Mouse (Mus musculus) testis, postnatal 10 days (tissue): ENCODE measurements around the gene Endou.

Experiments used
- DNase-seq: peaks from one replicate; pipeline ENCODE4 v3.0.0; 2021; ENCODE audit warnings: low spot score

Gene Endou

GRCm38 (mm10) chr15:97727520-97727919 is 3.6 kb downstream of the Endou start:
- no peak for DNase-seq

GRCm38 (mm10) chr15:97727048-97727447 is 4.1 kb downstream of the Endou start:
- peak; percentile 48 for DNase-seq

GRCm38 (mm10) chr15:97726310-97726709 is 4.8 kb downstream of the Endou start:
- no peak for DNase-seq

- DNase-seq, result peak; percentile 40
Observed at GRCm38 (mm10) chr15:97725198-97725785, 5.8 kb downstream of the Endou start.

GRCm38 (mm10) chr15:97724346-97725197 is 6.6 kb downstream of the Endou start:
- peak; percentile 42 for DNase-seq

GRCm38 (mm10) chr15:97723536-97724345 is 7.4 kb downstream of the Endou start:
- DNase-seq, result no peak

- DNase-seq, result no peak
Observed at GRCm38 (mm10) chr15:97721008-97721701, 10.0 kb downstream of the Endou start.

- peak; percentile 54 for DNase-seq
Observed at GRCm38 (mm10) chr15:97720026-97720675, 11.0 kb downstream of the Endou start.

- no peak for DNase-seq
Observed at GRCm38 (mm10) chr15:97719494-97719893, 11.6 kb downstream of the Endou start.

- DNase-seq, result no peak
Observed at GRCm38 (mm10) chr15:97718535-97719155, 12.5 kb downstream of the Endou start.

GRCm38 (mm10) chr15:97717861-97718534 is 13.1 kb downstream of the Endou start:
- DNase-seq, result peak; percentile 79

GRCm38 (mm10) chr15:97716782-97717181 is 14.4 kb downstream of the Endou start:
- DNase-seq, result no peak

- no peak for DNase-seq
Observed at GRCm38 (mm10) chr15:97715734-97716133, 15.4 kb downstream of the Endou start.

GRCm38 (mm10) chr15:97715083-97715482 is 16.1 kb downstream of the Endou start:
- peak; percentile 56 for DNase-seq

- DNase-seq, result no peak
Observed at GRCm38 (mm10) chr15:97712546-97712945, 18.6 kb downstream of the Endou start.

- DNase-seq, result no peak
Observed at GRCm38 (mm10) chr15:97710906-97711305, 20.2 kb downstream of the Endou start.

- peak; percentile 90 for DNase-seq
Observed at GRCm38 (mm10) chr15:97705211-97706050, 25.7 kb downstream of the Endou start, which contains the start of gene Rpap3. TSS of gene Rpap3 (minus strand) at chr15:97705825.

- no peak for DNase-seq
Observed at GRCm38 (mm10) chr15:97696616-97697015, 34.5 kb downstream of the Endou start.

GRCm38 (mm10) chr15:97693411-97693810 is 37.7 kb downstream of the Endou start:
- DNase-seq, result no peak
